Mouse (Mus musculus) MEL (cell line): Measurements from ENCODE around the gene Ccdc120.

Experiments
- CHD1 ChIP-seq: IDR thresholded peaks from 2 replicates; pipeline ENCODE4 v1.6.1; 2012; ENCODE audit warnings: low read depth, mild to moderate bottlenecking, inconsistent platforms, low read length, improper control_type of control experiment
- CHD2 ChIP-seq: IDR thresholded peaks from 2 replicates; pipeline ENCODE4 v1.6.1; 2011; ENCODE audit warnings: low read length, improper control_type of control experiment
- CTCF ChIP-seq, 3 experiments: IDR thresholded peaks in 2 of 3; conservative IDR thresholded peaks in 1 of 3; 2 replicates each; pipeline ENCODE4 v1.5.1; 2011 to 2012; ENCODE audit warnings: low read length in 3 of 3, low read depth in 2 of 3, mild to moderate bottlenecking in 2 of 3, improper control_type of control experiment in 1 of 3, inconsistent platforms in 1 of 3, mixed read lengths in 1 of 3, moderate library complexity in 1 of 3; ENCODE audit not compliant: control insufficient read depth in 1 of 3, insufficient read depth in 1 of 3, poor library complexity in 1 of 3, severe bottlenecking in 1 of 3
- MAX ChIP-seq: IDR thresholded peaks from 2 replicates; pipeline ENCODE4 v1.6.1; 2011; ENCODE audit warnings: low read length, improper control_type of control experiment
- NELFE ChIP-seq: IDR thresholded peaks from 2 replicates; pipeline ENCODE4 v1.6.1; 2011; ENCODE audit warnings: low read depth, low read length, improper control_type of control experiment
- NRF1 ChIP-seq: IDR thresholded peaks from 2 replicates; pipeline ENCODE4 v1.6.1; 2014; ENCODE audit warnings: low read depth, mild to moderate bottlenecking, inconsistent platforms, low read length, improper control_type of control experiment, moderate library complexity; ENCODE audit not compliant: poor library complexity, insufficient read depth, severe bottlenecking
- POLR2A ChIP-seq, 2 experiments: IDR thresholded peaks; 2 replicates each; pipeline ENCODE4 v1.6.1; 2011 to 2012; ENCODE audit warnings: low read length in 2 of 2, mild to moderate bottlenecking in 2 of 2, control low read depth in 1 of 2, improper control_type of control experiment in 1 of 2, low read depth in 1 of 2, moderate library complexity in 1 of 2; ENCODE audit not compliant: control insufficient read depth in 1 of 2, insufficient read depth in 1 of 2, poor library complexity in 1 of 2
- SIN3A ChIP-seq: IDR thresholded peaks from 2 replicates; pipeline ENCODE4 v1.6.1; 2012; ENCODE audit warnings: low read length, improper control_type of control experiment, inconsistent platforms
- SMC3 ChIP-seq: IDR thresholded peaks from 2 replicates; pipeline ENCODE4 v1.6.1; 2011; ENCODE audit warnings: low read depth, low read length, improper control_type of control experiment
- TAL1 ChIP-seq: IDR thresholded peaks from 2 replicates; pipeline ENCODE4 v1.6.1; 2012; ENCODE audit warnings: mild to moderate bottlenecking, inconsistent platforms, low read length, moderate library complexity, mixed read lengths
- UBTF ChIP-seq: IDR thresholded peaks from 2 replicates; pipeline ENCODE4 v1.6.1; 2012; ENCODE audit warnings: low read depth, mild to moderate bottlenecking, inconsistent platforms, low read length, improper control_type of control experiment, moderate library complexity, borderline replicate concordance; ENCODE audit not compliant: insufficient read depth
- USF1 ChIP-seq: IDR thresholded peaks from 2 replicates; pipeline ENCODE4 v1.6.1; 2014; ENCODE audit warnings: low read depth, mild to moderate bottlenecking, inconsistent platforms, low read length, improper control_type of control experiment, moderate library complexity
- USF2 ChIP-seq, 2 experiments: IDR thresholded peaks; 2 replicates each; pipeline ENCODE4 v1.6.1; 2011 to 2012; ENCODE audit warnings: improper control_type of control experiment in 2 of 2, low read length in 2 of 2, borderline replicate concordance in 1 of 2, inconsistent platforms in 1 of 2, low read depth in 1 of 2, mild to moderate bottlenecking in 1 of 2; ENCODE audit not compliant: insufficient read depth in 1 of 2

DNA sequence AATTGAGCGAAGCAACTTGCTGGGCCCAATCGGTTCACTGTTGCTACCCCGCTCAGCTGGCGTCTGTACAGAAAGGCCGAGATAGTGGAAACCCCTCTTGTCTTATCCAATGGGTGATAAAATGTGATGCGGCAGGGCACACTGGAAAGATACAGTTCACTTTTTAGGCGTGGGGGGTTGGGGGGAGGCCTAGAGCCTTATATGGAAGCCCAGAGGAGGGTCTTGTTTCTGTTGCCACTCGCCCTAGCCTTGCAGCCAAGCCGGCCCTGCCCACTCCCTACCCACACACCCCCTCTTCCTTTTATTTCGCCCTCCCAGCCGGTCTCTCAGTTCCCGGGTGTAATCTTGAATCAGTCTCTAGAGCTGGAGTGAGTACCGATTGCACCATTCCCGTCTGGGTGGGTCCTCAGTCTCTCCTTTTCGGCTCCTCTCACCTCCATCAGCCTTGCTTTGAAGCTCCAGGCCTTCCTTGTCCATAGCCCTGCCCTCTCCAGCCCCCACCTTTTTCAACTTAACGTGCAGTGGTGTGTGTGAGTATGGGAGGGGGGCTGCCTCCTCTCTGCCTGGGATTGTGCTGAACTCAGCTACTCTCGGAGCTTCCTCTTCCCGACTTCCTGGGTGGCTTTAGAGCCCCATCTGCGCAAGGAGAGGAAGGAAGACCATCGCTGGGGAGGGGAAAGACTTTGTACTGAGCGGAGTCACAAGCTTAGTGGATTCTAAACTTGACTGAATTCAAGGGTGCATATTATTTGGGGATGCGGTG lies 13.1 kb upstream of the Ccdc120 start:
- TF ChIP-seq USF1 = no peak; the same call in 1 of the 2 replicates
- peak in 1 of 2 experiments; percentile 54; a peak in 1 of 4 replicates for TF ChIP-seq POLR2A (IDR thresholded peaks at IDR 0.05; ENCODE audit: control insufficient read depth in 1 of 2, insufficient read depth in 1 of 2, low read depth in 1 of 2, low read length in 2 of 2, poor library complexity in 1 of 2)
- TF ChIP-seq UBTF = no peak
- TF ChIP-seq CTCF (IDR thresholded peaks at IDR 0.05 in 2 of 3, conservative IDR thresholded peaks at IDR 0.05 in 1 of 3; ENCODE audit: control insufficient read depth in 1 of 3, insufficient read depth in 1 of 3, low read depth in 2 of 3, low read length in 3 of 3, poor library complexity in 1 of 3, severe bottlenecking in 1 of 3) = no peak
- no peak for TF ChIP-seq USF2 (IDR thresholded peaks at IDR 0.05; ENCODE audit: borderline replicate concordance in 1 of 2, insufficient read depth in 1 of 2, low read depth in 1 of 2, low read length in 2 of 2)
- peak; percentile 38; the same call in 1 of the 2 replicates for TF ChIP-seq NRF1
- TF ChIP-seq CHD2 = peak; percentile 26
- peak; percentile 64 for TF ChIP-seq SIN3A
- peak; percentile 22; the same call in 1 of the 2 replicates for TF ChIP-seq MAX
- no peak for TF ChIP-seq SMC3
- no peak; the same call in 1 of the 2 replicates for TF ChIP-seq CHD1
- TF ChIP-seq TAL1 = no peak
- peak; percentile 47; the same call in 1 of the 2 replicates for TF ChIP-seq NELFE
